Comparison of ENCODE assay signal across 10 mouse cellular contexts in genomic region chr17:24441148-24441547, GRCm38 (mm10). TPM values are rescaled to one million over a fixed set of nuclear protein-coding genes. Genes with fewer than 3 reads are reported as not detected.
DNase-seq lines count a peak whose midpoint lies in the region; ATAC-seq and TF ChIP-seq lines count a peak whose summit lies in the region.
"Had no signal": no experiment of that assay in that cellular context is flagged by ENCODE, and none has a peak within 500 bp of the region (broad histone marks: within the 10 kb centered on the region; RNA-seq: fewer than 3 reads in every experiment).

No protein-coding gene starts in this region.

- H3K9ac ChIP-seq in hindbrain, embryonic 11.5 days (ENCODE audit: low read depth, low read length): no peak overlapping the region
- H3K9ac ChIP-seq in hindbrain, embryonic 16.5 days (ENCODE audit: low read depth, low read length): no peak overlapping the region
- H3K9ac ChIP-seq in midbrain, postnatal 0 days (replicated peaks; ENCODE audit: low read length, poor library complexity, severe bottlenecking): no peak overlapping the region
- H3K9ac ChIP-seq in midbrain, embryonic 16.5 days (ENCODE audit: low read depth, low read length): no peak overlapping the region

- no peaks in the 10 kb centered on the region for H3K9me3 ChIP-seq in hindbrain, embryonic 11.5 days (ENCODE audit: control insufficient read depth, low read length)
- H3K9me3 ChIP-seq in hindbrain, embryonic 16.5 days (ENCODE audit: control insufficient read depth, low read length): no peaks in the 10 kb centered on the region
- no peaks in the 10 kb centered on the region for H3K9me3 ChIP-seq in midbrain, postnatal 0 days (ENCODE audit: low read length)
- H3K9me3 ChIP-seq in midbrain, embryonic 16.5 days (replicated peaks; ENCODE audit: control insufficient read depth, low read length, poor library complexity, severe bottlenecking): no peaks in the 10 kb centered on the region

- TF ChIP-seq CTCF in midbrain, postnatal 0 days (IDR thresholded peaks at IDR 0.05): peak; percentile 60

- H3K4me1 ChIP-seq in hindbrain, embryonic 11.5 days (replicated peaks; ENCODE audit: control insufficient read depth, insufficient read depth, low read length): no peaks in the 10 kb centered on the region
- H3K4me1 ChIP-seq in hindbrain, embryonic 16.5 days (ENCODE audit: control insufficient read depth, insufficient read depth, low read depth, low read length): no peaks in the 10 kb centered on the region
- no peaks in the 10 kb centered on the region for H3K4me1 ChIP-seq in midbrain, postnatal 0 days (ENCODE audit: insufficient read depth, low read length)
- H3K4me1 ChIP-seq in midbrain, embryonic 16.5 days (ENCODE audit: control insufficient read depth, insufficient read depth, low read length): no peaks in the 10 kb centered on the region

- no peak for ATAC-seq in hindbrain, embryonic 11.5 days (ENCODE audit: low FRiP score)
- no peak for ATAC-seq in hindbrain, embryonic 16.5 days
- ATAC-seq in midbrain, postnatal 0 days (ENCODE audit: low FRiP score): no peak
- ATAC-seq in midbrain, embryonic 16.5 days: no peak
- ATAC-seq in activated CD4-positive, CD25-positive, alpha-beta regulatory T cell, adult 4 months: no peak

- H3K4me3 ChIP-seq in hindbrain, embryonic 11.5 days (ENCODE audit: low read depth, low read length): no peak overlapping the region
- H3K4me3 ChIP-seq in hindbrain, embryonic 16.5 days (ENCODE audit: low read length): no peak overlapping the region
- H3K4me3 ChIP-seq in midbrain, postnatal 0 days (ENCODE audit: low read depth, low read length): no peak overlapping the region
- no peak overlapping the region for H3K4me3 ChIP-seq in midbrain, embryonic 16.5 days (ENCODE audit: low read depth, low read length)

- no peak overlapping the region for H3K4me2 ChIP-seq in hindbrain, embryonic 11.5 days (replicated peaks; ENCODE audit: low read depth, low read length)
- H3K4me2 ChIP-seq in hindbrain, embryonic 16.5 days (ENCODE audit: low read length): no peak overlapping the region
- no peak overlapping the region for H3K4me2 ChIP-seq in midbrain, postnatal 0 days (ENCODE audit: low read depth, low read length, poor library complexity, severe bottlenecking)
- H3K4me2 ChIP-seq in midbrain, embryonic 16.5 days (ENCODE audit: low read length): no peak overlapping the region

- no peaks in the 10 kb centered on the region for H3K27me3 ChIP-seq in hindbrain, embryonic 11.5 days (ENCODE audit: control insufficient read depth, insufficient read depth, low read length)
- H3K27me3 ChIP-seq in hindbrain, embryonic 16.5 days (replicated peaks; ENCODE audit: control insufficient read depth, insufficient read depth, low read length): no peaks in the 10 kb centered on the region
- no peaks in the 10 kb centered on the region for H3K27me3 ChIP-seq in midbrain, postnatal 0 days (ENCODE audit: insufficient read depth, low read length)
- H3K27me3 ChIP-seq in midbrain, embryonic 16.5 days (ENCODE audit: control insufficient read depth, insufficient read depth, low read depth, low read length): no peaks in the 10 kb centered on the region
- H3K27me3 ChIP-seq in splenic B cell, adult 2 months (ENCODE audit: control insufficient read depth, insufficient read depth, low read length, poor library complexity, severe bottlenecking): no peaks in the 10 kb centered on the region

- 37% methylated on average over 2 of the region's 2 CpGs for WGBS in hindbrain, embryonic 11.5 days
- 38% methylated on average over 1 of the region's 2 CpGs for WGBS in hindbrain, embryonic 16.5 days
- 41% methylated on average over 2 of the region's 2 CpGs for WGBS in midbrain, postnatal 0 days
- 49% methylated on average over 2 of the region's 2 CpGs for WGBS in midbrain, embryonic 16.5 days

- peak; percentile 19 for DNase-seq in hindbrain, embryonic 11.5 days (ENCODE audit: low spot score)
- peak; percentile 31 for DNase-seq in midbrain, postnatal 0 days (ENCODE audit: low spot score)
- peak; percentile 60 for DNase-seq in R1 (ENCODE audit: low read depth, low spot score)
- peak; percentile 19 for DNase-seq in splenic B cell, adult 2 months (ENCODE audit: low read depth, low spot score)
- DNase-seq: gastrocnemius, postnatal 14 days; heart, postnatal 36 days; lung, postnatal 4 days had no signal

- H3K27ac ChIP-seq in hindbrain, embryonic 11.5 days (ENCODE audit: low read depth, low read length): no peak overlapping the region
- H3K27ac ChIP-seq in hindbrain, embryonic 16.5 days (ENCODE audit: low read depth, low read length): no peak overlapping the region
- no peak overlapping the region for H3K27ac ChIP-seq in midbrain, postnatal 0 days (ENCODE audit: low read depth, low read length)
- H3K27ac ChIP-seq in midbrain, embryonic 16.5 days (ENCODE audit: low read length): no peak overlapping the region

- peaks cover 7% of the 10 kb centered on the region; the same call in 1 of the 2 replicates for H3K36me3 ChIP-seq in hindbrain, embryonic 11.5 days (ENCODE audit: control insufficient read depth, insufficient read depth, low read length)
- H3K36me3 ChIP-seq in hindbrain, embryonic 16.5 days (ENCODE audit: control insufficient read depth, insufficient read depth, low read length): peaks cover 46% of the 10 kb centered on the region
- H3K36me3 ChIP-seq in midbrain, postnatal 0 days (ENCODE audit: insufficient read depth, low read length): peaks cover 74% of the 10 kb centered on the region
- peaks cover 43% of the 10 kb centered on the region for H3K36me3 ChIP-seq in midbrain, embryonic 16.5 days (ENCODE audit: control insufficient read depth, insufficient read depth, low read length)
- peaks cover 8% of the 10 kb centered on the region for H3K36me3 ChIP-seq in splenic B cell, adult 2 months (ENCODE audit: control insufficient read depth, insufficient read depth, low read length, poor library complexity, severe bottlenecking)

RNA-seq across cellular contexts. Expression of gene Dnase1l2, which starts 1.8 kb away (rescaled TPM):
- polyA plus RNA-seq in hindbrain, embryonic 11.5 days (2014; fragmentation: Nextera tagmentation; extraction: Ambion mirVana): 2.6 and 3.2 TPM in 2 replicates
- 6.1 and 9.4 TPM in 2 replicates for polyA plus RNA-seq in hindbrain, embryonic 16.5 days (2015; fragmentation: Nextera tagmentation; extraction: Ambion mirVana)
- 5.0 and 5.6 TPM in 2 replicates for total RNA-seq in midbrain, postnatal 0 days (2014; rRNA removed)
- 0.94 and 1.1 TPM in 2 replicates for polyA plus RNA-seq in midbrain, postnatal 0 days (2015; fragmentation: Nextera tagmentation; extraction: Ambion mirVana)
- 7.9 and 9.9 TPM in 2 replicates for polyA plus RNA-seq in midbrain, embryonic 16.5 days (2015; fragmentation: Nextera tagmentation; extraction: Ambion mirVana)
- polyA plus RNA-seq in activated CD4-positive, CD25-positive, alpha-beta regulatory T cell, adult 4 months (2017; shearing (Covaris generic)): 1 to 10 TPM; 1.9 to 3.6 TPM

RNA-seq across cellular contexts. Expression of gene Eci1, which starts 14.7 kb away (rescaled TPM):
- 63.9 and 69.8 TPM in 2 replicates for polyA plus RNA-seq in hindbrain, embryonic 11.5 days (2014; fragmentation: Nextera tagmentation; extraction: Ambion mirVana)
- polyA plus RNA-seq in hindbrain, embryonic 16.5 days (2015; fragmentation: Nextera tagmentation; extraction: Ambion mirVana): 48.0 and 59.0 TPM in 2 replicates
- 20.6 and 26.6 TPM in 2 replicates for total RNA-seq in midbrain, postnatal 0 days (2014; rRNA removed)
- 31.0 and 41.1 TPM in 2 replicates for polyA plus RNA-seq in midbrain, postnatal 0 days (2015; fragmentation: Nextera tagmentation; extraction: Ambion mirVana)
- polyA plus RNA-seq in midbrain, embryonic 16.5 days (2015; fragmentation: Nextera tagmentation; extraction: Ambion mirVana): 34.2 and 34.4 TPM in 2 replicates
- polyA plus RNA-seq in activated CD4-positive, CD25-positive, alpha-beta regulatory T cell, adult 4 months (2017; shearing (Covaris generic)): 10 to 100 TPM; 57.0 to 77.2 TPM

RNA-seq across cellular contexts. Expression of gene Rnps1, which starts 26.8 kb away (rescaled TPM):
- polyA plus RNA-seq in hindbrain, embryonic 11.5 days (2014; fragmentation: Nextera tagmentation; extraction: Ambion mirVana): 360 and 364 TPM in 2 replicates
- 304 and 328 TPM in 2 replicates for polyA plus RNA-seq in hindbrain, embryonic 16.5 days (2015; fragmentation: Nextera tagmentation; extraction: Ambion mirVana)
- 248 and 260 TPM in 2 replicates for total RNA-seq in midbrain, postnatal 0 days (2014; rRNA removed)
- 347 and 350 TPM in 2 replicates for polyA plus RNA-seq in midbrain, postnatal 0 days (2015; fragmentation: Nextera tagmentation; extraction: Ambion mirVana)
- 357 and 365 TPM in 2 replicates for polyA plus RNA-seq in midbrain, embryonic 16.5 days (2015; fragmentation: Nextera tagmentation; extraction: Ambion mirVana)
- polyA plus RNA-seq in activated CD4-positive, CD25-positive, alpha-beta regulatory T cell, adult 4 months (2017; shearing (Covaris generic)): 100 to 1,000 TPM; 114 to 119 TPM

RNA-seq across cellular contexts. Expression of gene E4f1, which starts 29.0 kb away (rescaled TPM):
- 17.5 and 19.9 TPM in 2 replicates for polyA plus RNA-seq in hindbrain, embryonic 11.5 days (2014; fragmentation: Nextera tagmentation; extraction: Ambion mirVana)
- 42.3 and 43.5 TPM in 2 replicates for polyA plus RNA-seq in hindbrain, embryonic 16.5 days (2015; fragmentation: Nextera tagmentation; extraction: Ambion mirVana)
- total RNA-seq in midbrain, postnatal 0 days (2014; rRNA removed): 35.1 and 38.0 TPM in 2 replicates
- 25.6 and 30.6 TPM in 2 replicates for polyA plus RNA-seq in midbrain, postnatal 0 days (2015; fragmentation: Nextera tagmentation; extraction: Ambion mirVana)
- 46.4 and 50.2 TPM in 2 replicates for polyA plus RNA-seq in midbrain, embryonic 16.5 days (2015; fragmentation: Nextera tagmentation; extraction: Ambion mirVana)
- polyA plus RNA-seq in activated CD4-positive, CD25-positive, alpha-beta regulatory T cell, adult 4 months (2017; shearing (Covaris generic)): 10 to 100 TPM; 22.6 to 37.5 TPM

RNA-seq across cellular contexts. Expression of gene Pgp, which starts 29.0 kb away (rescaled TPM):
- polyA plus RNA-seq in hindbrain, embryonic 11.5 days (2014; fragmentation: Nextera tagmentation; extraction: Ambion mirVana): 60.1 and 64.6 TPM in 2 replicates
- 83.9 and 85.4 TPM in 2 replicates for polyA plus RNA-seq in hindbrain, embryonic 16.5 days (2015; fragmentation: Nextera tagmentation; extraction: Ambion mirVana)
- total RNA-seq in midbrain, postnatal 0 days (2014; rRNA removed): 49.6 and 50.1 TPM in 2 replicates
- 86.8 and 88.7 TPM in 2 replicates for polyA plus RNA-seq in midbrain, postnatal 0 days (2015; fragmentation: Nextera tagmentation; extraction: Ambion mirVana)
- polyA plus RNA-seq in midbrain, embryonic 16.5 days (2015; fragmentation: Nextera tagmentation; extraction: Ambion mirVana): 64.2 and 70.2 TPM in 2 replicates
- polyA plus RNA-seq in activated CD4-positive, CD25-positive, alpha-beta regulatory T cell, adult 4 months (2017; shearing (Covaris generic)): 1 to 10 TPM; 3.3 to 6.2 TPM
